Mouse (Mus musculus): ENCODE measurements around the gene Dlk2.

Gene Dlk2

DNA sequence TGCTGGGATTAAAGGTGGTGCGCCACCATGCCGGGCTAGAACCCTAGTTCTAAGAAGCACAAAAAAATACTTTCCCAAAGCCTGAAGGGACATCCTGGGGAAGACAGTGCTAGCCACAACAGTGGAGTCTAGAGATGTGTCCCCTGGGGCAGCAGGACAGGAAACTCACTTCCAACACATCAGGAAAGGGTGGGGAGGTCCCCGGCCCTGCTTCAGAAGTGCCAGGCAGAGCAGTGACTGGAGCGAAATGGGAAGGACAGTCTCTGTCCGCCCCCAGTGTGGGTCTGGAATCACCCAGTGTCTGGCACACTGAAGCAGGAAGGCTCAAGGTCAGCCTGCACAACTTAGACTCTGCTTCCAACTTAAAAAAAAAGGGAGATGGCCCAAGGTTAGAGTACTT is 24.5 kb upstream of the Dlk2 start:
- no peak for DNase-seq (ENCODE audit: low read depth in 1 of 2, low spot score in 2 of 2)

GRCm38 (mm10) chr17:46273803-46274236 is 23.4 kb upstream of the Dlk2 start:
- DNase-seq (ENCODE audit: low read depth in 1 of 2, low spot score in 2 of 2) = no peak

DNA sequence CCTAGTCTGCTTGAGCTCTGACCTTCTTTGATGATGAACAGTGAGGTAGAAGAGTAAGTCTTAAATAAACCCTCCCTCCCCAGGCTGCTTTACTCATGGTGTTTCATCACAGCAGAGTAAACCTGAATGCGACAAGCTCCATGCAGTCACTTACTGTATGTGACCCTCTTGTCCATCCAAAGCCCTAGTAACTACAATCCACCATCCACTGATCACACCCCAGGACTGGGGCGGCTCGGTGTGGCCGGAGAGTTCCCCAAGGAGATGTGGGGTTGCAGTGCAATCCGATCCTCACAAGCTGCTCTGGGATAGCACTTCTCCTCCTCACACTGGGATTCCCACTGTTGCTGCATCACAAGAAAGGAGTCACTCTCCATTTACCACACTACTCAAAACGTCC is 22.8 kb upstream of the Dlk2 start:
- no peak for DNase-seq (ENCODE audit: low read depth in 1 of 2, low spot score in 2 of 2)

GRCm38 (mm10) chr17:46275034-46275433 is 22.2 kb upstream of the Dlk2 start:
- no peak for DNase-seq (ENCODE audit: low read depth in 1 of 2, low spot score in 2 of 2)

DNA sequence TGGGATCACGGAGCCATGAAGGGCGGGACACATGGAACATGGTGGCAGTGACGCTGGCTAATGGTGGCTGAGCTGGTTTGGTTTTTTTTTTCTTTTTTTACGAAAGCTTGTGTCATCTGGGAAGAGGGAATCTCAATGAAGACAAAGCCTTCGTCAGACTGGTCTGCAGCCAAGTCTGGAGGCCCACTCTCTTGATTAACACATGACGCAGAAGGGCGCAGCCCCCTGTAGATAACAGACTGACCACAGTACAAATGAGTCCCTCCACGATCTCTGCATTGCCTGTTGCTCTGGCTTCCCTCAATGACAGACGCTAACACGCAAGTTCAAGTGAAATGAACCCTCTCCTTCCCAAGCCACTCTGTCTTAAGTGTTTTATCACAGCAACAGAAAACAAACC is 21.7 kb upstream of the Dlk2 start:
- no peak for DNase-seq (ENCODE audit: low read depth in 1 of 2, low spot score in 2 of 2)

DNA sequence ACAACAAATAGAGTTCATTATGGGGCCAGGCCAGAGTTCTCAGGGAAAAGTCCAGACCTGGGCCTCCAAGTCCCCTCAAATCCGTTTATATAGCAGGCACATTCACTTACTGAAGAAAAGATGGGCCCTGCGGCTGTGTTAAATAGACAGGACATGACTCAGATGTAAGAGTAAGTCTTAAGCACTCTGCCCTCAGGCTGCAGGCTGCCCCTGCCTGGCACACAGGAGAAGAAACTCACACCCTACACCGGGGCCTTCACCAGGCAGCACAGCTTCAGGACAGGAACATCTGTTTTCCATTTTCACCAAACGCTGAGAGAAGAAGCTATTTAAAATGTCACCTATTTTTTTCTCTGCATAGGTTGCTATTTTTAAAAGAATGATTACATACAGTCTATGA is 19.6 kb upstream of the Dlk2 start:
- no peak for DNase-seq (ENCODE audit: low read depth in 1 of 2, low spot score in 2 of 2)

DNA sequence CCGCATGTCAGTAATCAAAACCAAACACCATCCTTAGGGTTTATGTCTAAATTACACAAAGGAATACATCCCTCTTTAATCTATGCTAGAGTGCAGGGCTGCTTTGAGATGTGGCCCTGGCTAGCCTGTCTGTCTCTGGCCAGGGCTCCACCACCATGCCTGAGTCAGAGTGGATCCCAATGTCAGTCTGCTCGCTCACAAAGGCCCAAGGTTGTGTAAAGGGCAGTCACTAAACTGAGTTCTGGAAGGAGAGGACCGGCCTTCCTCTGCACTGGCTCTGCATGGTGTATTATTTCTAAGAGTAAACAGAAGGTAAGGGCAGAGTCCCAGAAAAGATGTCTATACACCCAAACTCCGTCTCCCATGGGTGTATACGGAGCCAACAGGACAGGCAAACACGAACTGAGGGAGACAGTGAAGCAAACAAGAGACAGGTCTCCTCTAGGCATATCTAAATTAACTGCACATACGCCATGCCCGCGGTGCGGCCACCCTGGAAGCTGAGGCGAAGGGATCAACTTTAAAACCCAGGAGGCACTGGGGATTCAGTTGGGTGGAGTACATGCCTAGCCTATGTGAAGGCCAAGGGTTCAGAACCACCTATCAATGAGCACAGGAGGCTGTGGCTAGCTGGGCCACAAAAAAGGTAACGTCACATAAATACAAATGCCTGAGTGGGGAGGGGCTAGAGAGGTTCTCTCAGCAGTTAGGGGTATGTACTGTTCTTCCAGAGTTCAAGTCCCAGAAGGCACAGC is 19.0 kb upstream of the Dlk2 start:
- DNase-seq (ENCODE audit: low read depth in 1 of 2, low spot score in 2 of 2) = no peak

GRCm38 (mm10) chr17:46282483-46283123 is 14.6 kb upstream of the Dlk2 start, which contains the start of gene Tjap1:
Gene Tjap1, minus strand, starts transcription at chr17:46283026.
- DNase-seq (ENCODE audit: low read depth in 1 of 2, low spot score in 2 of 2) = peak; percentile 22 to 62

GRCm38 (mm10) chr17:46283140-46283539 is 14.1 kb upstream of the Dlk2 start:
- DNase-seq (ENCODE audit: low read depth in 1 of 2, low spot score in 2 of 2) = no peak

GRCm38 (mm10) chr17:46283911-46284310 is 13.3 kb upstream of the Dlk2 start:
- no peak for DNase-seq (ENCODE audit: low read depth in 1 of 2, low spot score in 2 of 2)

DNA sequence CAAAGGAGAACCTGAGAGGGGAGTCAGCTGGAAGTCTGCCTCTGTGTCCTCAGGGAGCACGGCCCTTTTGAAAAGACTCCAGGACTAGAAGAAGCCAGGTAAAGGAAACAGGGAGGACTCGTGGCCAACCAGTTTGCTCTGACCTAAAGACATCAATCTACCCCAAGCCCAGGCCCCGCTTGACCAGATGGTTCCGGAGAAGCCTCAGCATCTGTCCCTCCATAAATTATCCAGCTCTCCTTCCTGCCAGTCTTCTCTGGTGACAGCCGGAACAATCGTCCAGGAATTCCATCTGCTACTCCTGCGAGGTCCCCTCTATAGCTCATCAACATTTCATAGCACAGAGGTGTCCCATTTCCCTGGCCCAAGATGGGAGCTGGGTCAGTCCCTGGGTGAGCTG is 12.6 kb upstream of the Dlk2 start:
- DNase-seq (ENCODE audit: low read depth in 1 of 2, low spot score in 2 of 2) = no peak

DNA sequence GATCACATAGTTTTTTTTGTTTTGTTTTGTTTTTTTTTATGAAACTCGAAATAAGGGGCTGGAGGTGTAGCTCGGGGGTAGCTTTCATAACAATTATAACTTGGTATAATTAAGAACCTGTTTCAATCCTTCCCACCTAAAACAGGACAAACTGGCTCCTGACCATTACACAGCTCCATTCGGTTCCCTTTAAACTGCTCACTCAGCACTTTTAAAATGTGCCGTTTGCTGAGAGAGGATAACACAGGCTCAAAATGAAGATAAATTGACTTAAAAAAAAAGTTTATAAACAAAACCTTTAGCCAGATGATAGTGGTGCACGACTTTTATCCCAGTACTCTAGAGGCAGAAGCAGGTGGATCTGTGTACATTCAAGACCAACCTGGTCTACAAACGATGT is 11.8 kb upstream of the Dlk2 start:
- no peak for DNase-seq (ENCODE audit: low read depth in 1 of 2, low spot score in 2 of 2)

- no peak for DNase-seq (ENCODE audit: low read depth in 1 of 2, low spot score in 2 of 2)
Observed at GRCm38 (mm10) chr17:46287678-46288095, 9.5 kb upstream of the Dlk2 start.

DNA sequence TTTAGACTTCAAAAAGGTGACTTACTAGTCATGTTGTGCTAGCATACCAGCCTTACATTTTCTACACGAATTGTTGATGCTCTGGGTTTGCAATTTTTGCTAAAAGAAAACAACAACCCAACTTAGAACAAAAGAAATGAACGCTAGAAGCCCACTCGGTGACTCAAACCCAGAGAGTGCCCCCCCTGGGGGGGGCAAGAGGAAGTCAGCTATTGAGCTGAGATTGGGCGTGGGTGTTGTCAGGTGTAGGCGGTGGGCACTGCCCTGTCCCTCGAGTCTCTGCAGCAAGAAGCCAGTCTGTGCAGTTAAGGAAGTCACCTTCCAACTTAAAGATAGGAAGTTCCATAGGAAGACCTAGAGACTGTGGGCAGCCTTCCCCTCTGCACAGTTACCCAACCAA is 620 bp upstream of the Dlk2 start:
- no peak for DNase-seq (ENCODE audit: low read depth in 1 of 2, low spot score in 2 of 2)

GRCm38 (mm10) chr17:46297028-46297363 is 225 bp upstream of the Dlk2 start:
- DNase-seq (ENCODE audit: low read depth in 1 of 2, low spot score in 2 of 2) = no peak

DNA sequence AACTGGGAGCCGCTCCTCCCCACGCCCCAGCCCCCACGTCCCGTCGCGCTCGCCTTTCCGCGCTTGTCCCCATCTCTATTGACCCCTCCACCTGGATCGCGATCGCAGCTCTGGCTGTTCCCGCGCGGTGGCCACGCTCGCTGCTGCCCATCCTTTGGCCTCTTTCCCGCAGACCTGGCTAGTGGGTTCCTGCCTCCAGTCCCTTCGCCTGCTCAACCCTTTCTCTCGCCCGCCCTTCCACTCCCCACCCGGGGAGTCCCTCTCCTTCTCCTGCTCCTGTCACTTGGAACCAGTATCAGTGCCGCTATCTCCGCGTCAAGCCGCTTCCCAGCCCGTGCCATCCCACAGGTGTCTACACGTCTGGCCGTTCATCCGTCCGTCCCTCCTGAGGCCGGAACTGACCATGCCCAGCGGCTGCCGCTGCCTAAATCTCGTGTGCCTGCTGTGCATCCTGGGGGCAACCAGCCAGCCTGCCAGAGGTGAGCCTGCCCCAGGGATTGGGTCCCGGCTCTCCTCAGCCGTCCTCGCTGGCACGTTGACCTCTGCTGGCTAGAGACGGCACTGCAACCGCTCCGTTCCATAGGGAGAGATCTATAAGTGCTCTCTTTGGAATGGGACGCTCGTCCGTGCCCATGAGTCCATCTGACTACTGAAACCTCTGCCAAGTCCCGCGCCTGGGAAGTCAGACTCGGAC is 1.1 kb downstream of the Dlk2 start:
- peak; percentile 32 to 61 for DNase-seq (ENCODE audit: low read depth in 1 of 2, low spot score in 2 of 2)

DNA sequence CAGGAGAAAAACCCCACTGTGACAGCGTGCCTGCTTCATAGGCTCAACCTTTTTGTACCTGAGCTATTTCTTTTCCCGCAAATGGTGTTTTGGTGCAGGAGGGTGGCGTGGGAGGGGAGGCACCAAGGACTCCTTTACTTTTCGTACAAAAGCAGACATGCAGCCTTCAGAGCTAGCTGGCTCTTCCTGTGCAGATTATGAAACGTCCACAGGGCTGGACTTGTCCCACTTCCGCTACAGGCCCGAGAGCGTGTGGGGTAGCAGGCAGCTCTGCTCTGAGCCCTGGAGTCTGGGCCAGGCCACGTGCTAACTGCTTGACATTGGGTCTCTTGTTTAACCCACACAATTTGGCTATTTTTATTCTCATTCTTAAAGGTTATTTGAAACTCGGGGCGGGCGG is 4.7 kb downstream of the Dlk2 start:
- DNase-seq (ENCODE audit: low read depth in 1 of 2, low spot score in 2 of 2) = peak in 1 of 2 experiments; percentile 18

DNA sequence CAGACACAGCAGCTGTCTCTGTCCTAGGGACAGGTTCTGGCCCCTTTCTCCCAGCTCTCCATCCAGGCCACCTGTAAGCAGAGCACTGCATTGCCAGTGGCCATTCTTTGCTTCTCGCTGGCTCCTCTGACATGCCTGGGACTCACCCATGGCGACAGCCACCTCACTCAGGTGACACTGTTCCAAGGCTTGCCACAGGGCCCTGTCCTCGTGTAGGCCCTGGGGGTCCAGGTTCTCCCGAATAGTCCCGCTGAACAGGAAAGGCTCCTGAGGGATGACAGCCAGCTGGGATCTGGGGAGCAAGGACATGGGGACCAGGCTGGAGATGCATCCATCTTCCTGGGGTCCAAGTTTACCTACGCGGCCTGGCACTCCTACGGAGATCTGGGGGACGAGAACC is 7.0 kb downstream of the Dlk2 start:
- DNase-seq (ENCODE audit: low read depth in 1 of 2, low spot score in 2 of 2) = no peak

DNA sequence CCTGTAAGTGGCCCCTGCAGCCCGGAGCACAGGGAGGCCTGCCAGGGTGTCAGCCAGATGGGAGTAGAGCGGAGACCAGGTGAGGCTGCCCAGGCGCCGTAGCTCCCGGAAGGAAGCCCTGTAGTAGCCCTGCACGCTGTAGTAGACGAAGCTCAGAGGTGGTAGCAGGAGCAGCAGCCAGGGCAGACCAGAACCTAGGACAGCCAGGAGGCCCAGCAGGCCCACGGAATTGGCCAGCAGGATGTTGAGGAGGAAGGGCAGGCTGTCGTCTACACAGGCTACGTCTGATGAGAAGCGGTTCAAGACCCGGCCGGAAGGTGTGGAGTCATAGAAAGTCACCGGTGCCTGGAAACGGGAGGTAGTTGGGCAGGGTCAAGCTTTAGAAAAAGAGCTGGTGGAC is 9.7 kb downstream of the Dlk2 start:
- no peak for DNase-seq (ENCODE audit: low read depth in 1 of 2, low spot score in 2 of 2)

DNA sequence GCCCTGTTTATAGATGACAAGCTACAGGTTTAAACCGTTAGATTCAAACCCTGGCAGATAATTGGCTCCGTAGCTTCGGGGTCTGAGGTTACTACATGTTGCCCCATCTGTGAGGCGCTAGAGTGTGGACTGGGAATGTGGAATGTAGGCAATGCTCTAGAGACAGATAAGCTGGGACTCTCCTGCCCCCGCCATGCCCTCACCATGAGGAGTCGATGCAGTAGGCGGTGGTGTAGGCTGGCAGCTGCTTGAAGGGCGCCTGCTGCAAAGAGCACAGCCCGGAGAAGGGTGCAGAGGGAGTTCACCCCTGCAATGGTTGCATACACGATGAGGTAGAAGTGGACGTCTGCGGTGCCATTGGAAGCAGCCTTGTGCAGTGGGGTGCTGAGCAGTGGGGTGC is 12.6 kb downstream of the Dlk2 start:
- no peak for DNase-seq (ENCODE audit: low read depth in 1 of 2, low spot score in 2 of 2)

DNA sequence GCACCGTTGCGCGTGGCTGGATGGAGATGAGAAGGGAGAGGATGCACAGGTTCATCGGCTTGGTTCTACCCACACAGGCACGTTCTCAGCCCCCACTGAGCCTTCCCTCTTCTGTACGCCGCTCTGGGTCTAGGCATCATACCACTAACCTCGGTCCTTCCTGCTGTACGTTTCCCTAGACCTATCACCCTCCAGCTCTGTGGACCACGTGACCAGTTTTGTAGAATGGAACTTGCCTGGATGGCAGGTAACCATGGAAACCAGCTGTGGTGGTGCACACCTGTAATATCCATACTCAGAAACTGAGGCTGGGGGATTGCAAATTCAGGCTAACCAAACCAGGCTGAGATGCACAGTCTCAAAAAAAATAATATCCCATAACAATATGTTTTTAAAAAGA is 13.3 kb downstream of the Dlk2 start:
- no peak for DNase-seq (ENCODE audit: low read depth in 1 of 2, low spot score in 2 of 2)

GRCm38 (mm10) chr17:46313135-46313715 is 16.0 kb downstream of the Dlk2 start:
- DNase-seq (ENCODE audit: low read depth in 1 of 2, low spot score in 2 of 2) = no peak
